Mouse (Mus musculus): Measurements from ENCODE around the gene Adam33.

- TF ChIP-seq CTCF (IDR thresholded peaks at IDR 0.05) (no peak), EP300 (IDR thresholded peaks at IDR 0.05) (no peak)
Measured at GRCm38 (mm10) chr2:131009123-131009522, 54.5 kb downstream of the Adam33 start.
